Mouse (Mus musculus) olfactory bulb, adult 2 months (tissue): ENCODE data around the gene Slc25a25. TPM values are rescaled to one million over a fixed set of nuclear protein-coding genes. Genes with fewer than 3 reads are reported as not detected.

ENCODE experiments used
- H3K27ac ChIP-seq: fragments of 200-500 bp; 2 replicates; pipeline ENCODE4 v1.5.1; 2012; ENCODE audit warnings: low read depth, low read length; ENCODE audit not compliant: insufficient read depth
- H3K4me1 ChIP-seq: fragments of 200-500 bp; 2 replicates; pipeline ENCODE4 v1.6.1; 2012; ENCODE audit warnings: low read length; ENCODE audit not compliant: control insufficient read depth, insufficient read depth
- H3K4me3 ChIP-seq: fragments of 200-500 bp; 2 replicates; pipeline ENCODE4 v1.5.1; 2012; ENCODE audit warnings: mild to moderate bottlenecking, low read depth, low read length, moderate library complexity; ENCODE audit not compliant: insufficient read depth
- CTCF ChIP-seq: fragments of 200-500 bp; IDR thresholded peaks from 2 replicates; pipeline ENCODE4 v1.5.1; 2012; ENCODE audit warnings: low read depth, mild to moderate bottlenecking, low read length, moderate library complexity; ENCODE audit not compliant: insufficient read depth
- POLR2A ChIP-seq: fragments of 200-500 bp; IDR thresholded peaks from 2 replicates; pipeline ENCODE4 v1.6.1; 2012; ENCODE audit warnings: mild to moderate bottlenecking, low read depth, low read length, moderate library complexity; ENCODE audit not compliant: insufficient read depth
- WGBS: fragments of 180-500 bp; shearing (Covaris S2); methylation state at CpG from one replicate; pipeline ENCODE4 v1.1.7; 2018; 5-methylcytosine and 5-hydroxymethylcytosine counted together
- polyA plus RNA-seq: library from polyadenylated mRNA; stranded (reverse); fragments of >200 nt; gene quantifications from 2 replicates; pipeline ENCODE4 v1.2.4, GENCODE M21; 2012; ENCODE audit warnings: low replicate concordance; ENCODE audit not compliant: missing spikeins, insufficient read depth, insufficient read length

Slc25a25 gene
- polyA plus RNA-seq, 1 experiment: not detected

DNA sequence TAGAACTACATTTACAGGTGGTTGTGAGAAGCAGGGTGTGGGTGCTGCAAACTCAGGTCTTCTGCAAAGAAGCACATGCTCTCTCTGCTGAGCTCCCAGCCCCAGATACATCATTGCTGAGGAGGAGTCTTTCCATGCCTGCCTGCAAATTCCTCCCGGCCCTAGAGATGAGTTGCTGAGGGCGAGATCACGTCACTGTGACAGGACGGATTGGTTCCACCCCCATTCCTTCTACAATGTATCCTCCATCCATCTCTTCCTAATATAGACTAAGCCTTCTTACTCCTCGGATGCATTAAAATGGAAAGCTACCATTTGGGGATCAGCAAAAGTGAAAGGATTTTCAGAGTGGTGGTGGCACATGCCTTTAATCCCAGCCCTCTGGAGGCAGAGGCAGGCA lies 25.7 kb downstream of the Slc25a25 start:
- TF ChIP-seq CTCF (no peak), POLR2A (no peak)
- H3K4me1 ChIP-seq: peaks cover 32% of the 10 kb centered on the region
- no peak overlapping the region for H3K4me3 ChIP-seq
- 36% methylated on average over 5 of the region's 5 CpGs for WGBS
- 0 out of 2 replicates have a peak overlapping the region, but pooled peaks have one; percentile 32 for H3K27ac ChIP-seq

DNA sequence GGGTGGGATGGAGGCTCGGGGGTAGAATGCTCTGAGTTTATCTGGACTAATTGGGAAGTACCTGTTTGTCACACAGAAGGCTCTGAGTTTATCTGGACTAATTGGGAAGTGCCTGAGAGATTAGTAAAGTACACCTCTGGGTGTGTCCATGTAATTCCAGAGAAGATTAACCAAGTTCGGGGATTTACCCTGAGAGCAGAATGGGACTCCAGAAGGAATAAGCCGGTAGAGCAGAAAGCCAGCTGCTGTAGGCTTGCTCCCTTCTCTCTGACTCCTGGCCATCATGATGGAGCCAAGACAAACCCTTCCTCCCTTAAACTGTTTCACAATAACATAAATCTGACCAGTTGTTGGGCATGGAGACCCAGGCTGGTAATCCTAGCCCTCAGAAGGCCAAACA lies 26.4 kb downstream of the Slc25a25 start:
- WGBS: 30% methylated on average over 3 of the region's 3 CpGs
- TF ChIP-seq CTCF (no peak), POLR2A (no peak)
- no peak overlapping the region for H3K4me3 ChIP-seq
- H3K27ac ChIP-seq: 0 out of 2 replicates have a peak overlapping the region, but pooled peaks have one; percentile 22
- peaks cover 34% of the 10 kb centered on the region for H3K4me1 ChIP-seq

DNA sequence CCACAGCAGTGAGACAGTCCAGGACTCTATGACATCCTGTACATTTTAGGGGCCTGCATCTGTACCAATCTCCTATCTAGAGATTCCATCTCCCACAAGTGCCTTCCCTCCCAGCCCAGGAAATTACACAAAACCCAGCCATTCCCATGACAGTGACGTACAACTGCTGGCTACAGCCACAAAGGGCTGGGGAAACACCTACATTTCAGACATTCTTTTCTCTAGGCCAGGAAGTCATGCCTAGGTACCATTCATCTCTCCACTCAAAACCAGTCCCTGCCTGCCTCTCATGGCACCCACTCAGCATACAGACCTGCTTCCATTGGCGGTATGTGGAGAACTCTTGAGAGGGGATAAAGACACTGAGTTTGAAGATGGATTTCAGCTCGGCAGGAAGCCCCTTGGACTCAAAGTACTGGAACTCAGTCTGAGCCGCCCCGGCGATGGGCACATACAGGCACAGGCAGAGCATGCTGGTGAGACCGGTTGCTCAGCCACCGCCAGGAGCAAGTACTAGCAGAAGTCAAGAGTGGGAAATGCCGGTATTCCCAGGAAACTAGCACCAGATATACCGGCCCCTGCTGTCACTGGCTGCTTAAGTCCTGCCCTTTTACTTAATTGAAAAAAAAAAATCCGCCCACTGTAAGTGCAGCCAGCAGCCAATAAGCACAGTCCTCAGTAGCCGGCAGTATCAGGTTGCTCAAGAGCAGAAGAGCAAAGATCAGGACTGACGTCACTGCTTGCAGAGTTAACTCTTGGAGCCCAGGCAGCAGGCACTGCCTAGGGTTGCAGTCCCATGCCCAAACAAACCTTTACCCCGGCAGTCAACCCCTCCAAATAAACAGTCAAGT lies 27.5 kb downstream of the Slc25a25 start:
- WGBS: 3% methylated on average over 14 of the region's 14 CpGs
- Histone ChIP-seq H3K4me1 (peaks cover 27% of the 10 kb centered on the region), H3K27ac (peak overlapping the region; percentile 43; the same call in 1 of the 2 replicates), H3K4me3 (peak overlapping the region; percentile 50)
- TF ChIP-seq POLR2A (no peak), CTCF (no peak)

DNA sequence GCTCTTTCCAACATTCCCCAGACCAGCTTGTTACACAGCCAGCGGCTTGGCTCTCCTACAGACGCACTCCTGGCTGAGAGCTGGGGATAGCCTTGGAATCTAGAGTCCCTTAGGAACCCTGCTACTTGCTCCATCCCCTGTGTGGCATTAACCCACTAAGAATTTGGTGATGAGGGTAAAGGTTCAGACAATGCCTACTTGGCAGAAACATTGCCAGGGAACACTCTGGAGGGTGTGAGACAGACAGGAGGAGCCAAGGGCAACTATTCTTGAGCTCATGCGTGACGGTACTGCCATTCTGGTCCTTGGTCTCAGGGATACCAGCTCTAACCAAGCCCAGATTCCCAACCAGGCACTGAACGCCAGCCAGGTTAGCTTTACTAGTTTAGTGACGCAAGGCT lies 29.4 kb downstream of the Slc25a25 start:
- Histone ChIP-seq H3K4me3 (no peak overlapping the region), H3K4me1 (peaks cover 21% of the 10 kb centered on the region), H3K27ac (no peak overlapping the region)
- no peak for TF ChIP-seq CTCF
- TF ChIP-seq POLR2A: no peak
- 87% methylated on average over 6 of the region's 6 CpGs for WGBS

DNA sequence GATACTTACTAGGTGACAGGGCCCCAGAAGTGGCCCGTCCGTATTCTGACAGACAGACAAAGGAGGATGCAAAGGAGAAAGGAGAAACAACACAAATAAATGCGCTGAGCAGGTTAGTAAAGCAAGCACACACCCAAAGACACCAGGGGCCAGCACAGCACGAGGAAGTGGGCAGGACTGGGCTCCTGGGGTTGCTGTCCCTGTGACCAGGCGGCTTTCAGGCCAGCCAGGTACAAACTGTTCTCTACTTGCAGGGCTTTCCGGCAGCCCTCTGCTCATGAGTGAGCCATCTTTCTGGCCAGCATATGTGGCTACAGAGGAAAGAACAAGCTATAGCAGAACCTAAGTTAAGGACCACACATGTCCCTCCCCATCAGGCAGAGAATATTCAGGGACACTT lies 30.6 kb downstream of the Slc25a25 start:
- Histone ChIP-seq H3K4me1 (peaks cover 17% of the 10 kb centered on the region), H3K27ac (no peak overlapping the region), H3K4me3 (no peak overlapping the region)
- no peak for TF ChIP-seq POLR2A
- TF ChIP-seq CTCF: no peak
- WGBS: 75% methylated on average over 6 of the region's 6 CpGs

DNA sequence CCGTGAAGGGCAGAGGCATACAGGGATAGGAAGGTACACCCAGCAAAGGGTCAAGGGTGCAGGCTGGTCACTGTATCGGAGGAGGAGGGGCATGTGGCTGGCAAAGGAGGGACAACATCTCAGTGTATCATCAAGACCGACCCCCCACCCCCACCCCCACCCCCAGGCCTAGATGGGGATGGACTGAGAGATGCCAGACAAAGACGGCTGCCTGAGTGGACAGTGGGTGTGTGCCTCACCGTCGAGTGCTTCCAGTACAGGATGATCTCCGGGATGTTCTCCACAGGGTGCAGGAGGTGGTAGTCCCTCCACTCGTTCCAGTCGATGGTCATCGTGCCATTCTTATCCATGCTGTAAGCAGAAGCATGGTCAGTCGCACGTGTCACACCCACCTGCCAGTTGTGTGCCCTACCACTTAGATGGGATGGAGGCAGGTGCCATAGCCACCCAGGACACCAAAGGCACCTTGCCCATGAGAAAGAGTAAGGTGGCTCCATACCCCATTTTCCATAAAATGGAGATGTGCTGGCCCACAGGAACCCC lies 31.1 kb downstream of the Slc25a25 start:
- H3K4me1 ChIP-seq: peaks cover 15% of the 10 kb centered on the region
- no peak for TF ChIP-seq POLR2A
- TF ChIP-seq CTCF: no peak

DNA sequence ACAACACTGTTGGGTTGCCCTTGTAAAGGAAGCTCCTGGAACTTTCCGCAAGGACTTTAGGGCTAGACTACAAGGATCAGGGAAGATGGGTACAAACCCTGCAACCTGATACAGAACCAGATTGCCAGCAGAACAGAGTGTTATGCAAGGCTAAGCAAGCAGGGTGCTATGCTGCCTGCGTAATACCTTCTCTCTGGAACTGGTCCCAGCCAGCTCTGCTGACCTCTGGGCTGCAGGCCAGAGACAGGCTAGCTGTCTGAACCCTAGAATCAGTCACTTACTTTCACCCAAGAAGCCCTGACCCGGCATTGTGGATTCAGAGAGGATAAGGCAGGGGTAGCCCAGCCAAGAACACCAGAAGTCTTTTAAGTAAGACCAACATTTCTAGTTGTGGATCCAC lies 31.9 kb downstream of the Slc25a25 start:
- TF ChIP-seq POLR2A (no peak), CTCF (no peak)
- Histone ChIP-seq H3K4me1 (peaks cover 15% of the 10 kb centered on the region), H3K4me3 (no peak overlapping the region), H3K27ac (no peak overlapping the region)
- WGBS: 70% methylated on average over 3 of the region's 3 CpGs

More for the DNA sequence above, 31.1 kb downstream of the Slc25a25 start:
- Histone ChIP-seq H3K27ac (no peak overlapping the region), H3K4me3 (no peak overlapping the region)
- WGBS: 89% methylated on average over 12 of the region's 12 CpGs

DNA sequence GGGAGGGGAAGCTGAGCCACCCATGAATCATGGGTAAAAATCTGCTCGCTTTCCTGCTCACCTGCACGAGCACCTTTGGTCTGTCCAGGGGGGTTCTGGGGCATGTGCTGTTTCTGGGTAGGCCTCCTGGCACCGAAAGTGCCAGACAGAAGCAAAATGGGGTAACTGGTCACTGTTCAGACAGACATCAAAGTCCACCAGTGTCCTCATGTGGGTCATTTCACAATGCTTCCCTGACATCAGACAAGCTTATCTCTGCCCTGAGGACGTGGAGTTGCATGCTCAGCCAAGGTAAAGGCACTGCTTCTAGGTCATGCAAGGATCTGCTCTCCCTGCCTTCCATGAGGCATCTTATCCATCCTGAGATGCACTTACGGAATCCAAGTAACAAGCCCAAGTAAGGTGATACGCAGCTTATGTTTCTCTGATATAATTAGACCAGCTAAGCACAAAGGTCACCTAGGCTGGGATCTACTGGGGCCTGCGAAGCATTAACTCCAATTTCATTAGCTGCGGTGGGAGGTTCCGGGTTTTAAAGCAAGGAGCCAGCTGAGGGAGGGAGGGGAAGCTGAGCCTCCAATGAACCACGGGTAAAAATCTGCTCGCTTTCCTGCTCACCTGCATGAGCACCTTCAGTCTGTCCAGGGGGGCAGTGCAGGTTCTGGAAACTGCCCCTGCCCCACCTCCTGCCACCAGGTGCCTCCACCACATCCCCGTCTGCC lies 32.7 kb downstream of the Slc25a25 start:
- H3K27ac ChIP-seq: no peak overlapping the region
- 81% methylated on average over 12 of the region's 12 CpGs for WGBS
- no peak for TF ChIP-seq CTCF
- H3K4me1 ChIP-seq: peaks cover 10% of the 10 kb centered on the region
- H3K4me3 ChIP-seq: no peak overlapping the region

DNA sequence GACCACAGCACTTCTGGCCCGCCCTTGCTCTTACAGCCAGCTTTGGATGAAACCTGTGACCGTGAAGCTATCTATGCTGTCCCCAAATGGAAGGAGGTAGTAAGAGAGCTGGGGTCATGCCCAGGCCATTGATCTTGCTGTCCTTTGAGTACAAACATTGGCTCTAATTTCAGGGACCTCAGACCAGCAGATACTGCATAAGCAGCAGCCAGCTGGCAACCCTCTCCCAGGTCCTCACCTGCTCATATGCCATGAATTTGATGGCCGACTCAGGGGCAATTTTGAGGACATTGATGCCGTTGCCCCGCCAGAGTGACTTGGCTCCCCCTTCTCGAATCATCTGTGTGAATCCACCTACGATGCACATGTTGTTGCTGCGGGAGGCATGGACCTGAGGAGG lies 33.8 kb downstream of the Slc25a25 start:
- WGBS: 88% methylated on average over 8 of the region's 8 CpGs
- Histone ChIP-seq H3K4me1 (peaks cover 6% of the 10 kb centered on the region), H3K27ac (no peak overlapping the region), H3K4me3 (no peak overlapping the region)
- TF ChIP-seq CTCF: no peak
- TF ChIP-seq POLR2A: no peak
